Mouse (Mus musculus): ENCODE data around the gene Zbtb48.

Zbtb48 gene

GRCm38 (mm10) chr4:152002063-152002462, 25.4 kb downstream of the Zbtb48 start:
- DNase-seq (ENCODE audit: low spot score in 2 of 2), result no peak

GRCm38 (mm10) chr4:152001335-152001734, 26.1 kb downstream of the Zbtb48 start:
- no peak for DNase-seq (ENCODE audit: low spot score in 2 of 2)

DNA sequence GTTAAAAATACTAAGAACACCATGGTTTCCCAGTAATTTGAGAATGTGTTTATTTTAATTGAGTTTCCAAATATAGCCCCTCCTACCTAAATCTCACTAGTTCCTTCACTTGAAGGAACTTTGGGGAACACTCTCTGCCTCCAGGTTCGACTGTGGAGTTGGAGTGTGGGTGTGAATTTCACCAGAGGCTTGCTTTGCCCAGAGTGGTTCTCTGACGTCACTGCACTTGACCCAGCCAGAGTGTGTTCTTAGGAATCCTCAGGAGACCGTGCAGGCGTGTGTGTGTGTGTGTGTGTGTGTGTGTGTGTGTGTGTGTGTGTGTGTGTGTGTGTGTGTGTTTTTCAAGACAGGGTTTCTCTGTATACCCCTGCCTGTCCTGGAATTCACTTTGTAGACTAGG, 26.6 kb downstream of the Zbtb48 start:
- DNase-seq (ENCODE audit: low spot score in 2 of 2), result no peak

- no peak for DNase-seq (ENCODE audit: low spot score in 2 of 2)
Measured at GRCm38 (mm10) chr4:151999481-151999880, 28.0 kb downstream of the Zbtb48 start.

- DNase-seq (ENCODE audit: low spot score in 2 of 2), result no peak
Measured at GRCm38 (mm10) chr4:151997701-151998100, 29.8 kb downstream of the Zbtb48 start.

GRCm38 (mm10) chr4:151996951-151997222, 30.6 kb downstream of the Zbtb48 start:
- no peak for DNase-seq (ENCODE audit: low spot score in 2 of 2)

GRCm38 (mm10) chr4:151996173-151996950, 31.1 kb downstream of the Zbtb48 start, which contains the start of gene Phf13:
Gene Phf13 (minus strand): TSS chr4:151996258.
- peak; percentile 97 to 99 for DNase-seq (ENCODE audit: low spot score in 2 of 2)

DNA sequence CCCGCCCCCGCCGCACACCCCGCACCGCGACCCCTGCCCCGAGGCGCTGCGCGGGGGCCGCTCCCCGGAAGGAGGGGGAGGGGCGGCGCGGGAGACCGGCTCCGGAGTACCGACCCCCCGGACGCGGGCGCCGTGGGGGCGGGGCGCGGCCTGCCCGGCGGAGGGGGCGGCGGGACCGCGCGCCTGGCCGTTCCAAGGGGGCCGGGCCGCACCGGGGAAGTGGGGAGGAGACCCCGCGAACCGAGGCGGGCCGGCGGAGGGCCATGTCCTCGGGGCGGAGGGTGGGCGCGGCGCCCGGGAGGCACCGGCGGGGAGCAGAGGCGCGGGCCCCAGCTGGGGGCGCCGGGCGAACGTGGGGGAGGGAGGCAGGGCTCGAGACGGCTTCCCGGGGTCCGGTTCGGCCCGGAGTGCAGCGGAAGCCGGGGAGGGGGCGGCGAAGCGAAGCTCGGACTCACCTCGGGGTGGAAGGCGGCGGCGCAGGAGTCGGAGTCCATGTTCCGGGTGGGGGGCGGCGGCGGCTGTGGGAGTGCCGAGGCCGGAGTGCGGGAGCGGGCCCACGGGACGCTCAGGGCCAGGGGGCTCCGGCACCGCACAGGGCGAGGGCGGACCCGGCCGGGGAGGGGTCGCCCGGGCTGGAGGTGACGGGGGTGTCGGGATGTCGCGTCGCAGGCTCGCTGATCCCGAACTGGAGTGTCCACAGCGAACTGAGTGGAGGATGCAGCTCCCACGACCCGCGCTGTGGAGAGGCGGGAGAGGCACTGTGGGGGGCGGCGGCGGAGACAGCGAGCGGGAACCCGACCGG, 31.9 kb downstream of the Zbtb48 start:
- no peak for DNase-seq (ENCODE audit: low spot score in 2 of 2)

DNA sequence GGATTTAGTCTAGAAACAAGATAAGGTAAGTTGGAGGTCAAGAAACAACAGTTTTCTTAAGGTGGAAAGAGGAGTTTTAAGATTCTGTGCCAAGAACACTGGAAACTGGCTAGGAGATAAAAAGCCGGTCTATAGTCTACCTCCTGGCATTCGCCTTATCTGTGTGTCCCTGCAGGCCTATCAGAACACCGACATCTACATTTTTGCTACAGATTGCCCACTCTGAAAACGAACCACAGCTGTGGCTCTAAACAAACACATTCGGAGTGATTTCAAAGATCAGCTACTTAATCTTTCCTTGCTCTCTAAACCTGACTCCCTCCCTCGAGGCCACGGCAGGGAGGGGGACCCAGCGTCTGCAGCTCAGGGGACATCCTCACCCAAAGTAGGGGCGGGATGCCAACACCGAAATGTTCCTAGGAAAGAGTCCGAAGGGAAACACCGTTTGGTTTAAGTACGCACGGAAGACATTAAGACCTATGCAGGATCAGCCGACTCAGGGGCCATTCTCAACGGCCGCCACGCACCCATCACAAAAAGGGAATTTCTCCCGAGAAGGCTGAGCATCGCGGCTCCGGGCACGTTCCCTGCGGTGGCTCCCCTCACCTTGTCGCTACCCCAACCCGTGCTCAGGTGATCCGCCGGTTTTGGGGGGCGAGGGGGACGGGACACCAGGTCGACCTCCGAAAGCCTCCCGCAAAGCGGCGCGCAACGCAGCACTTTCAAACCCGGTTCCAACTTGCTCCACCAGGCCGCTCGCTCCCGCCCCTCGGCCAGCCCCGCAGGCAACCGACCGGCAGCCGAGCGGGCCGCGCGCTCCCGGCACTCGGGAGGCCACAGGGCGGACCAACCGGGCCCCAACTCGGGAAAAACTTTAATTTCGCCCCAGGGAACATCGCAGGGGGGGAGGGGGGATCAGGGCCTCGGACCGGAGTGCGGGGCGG, 33.0 kb downstream of the Zbtb48 start:
- DNase-seq (ENCODE audit: low spot score in 2 of 2), result no peak

DNA sequence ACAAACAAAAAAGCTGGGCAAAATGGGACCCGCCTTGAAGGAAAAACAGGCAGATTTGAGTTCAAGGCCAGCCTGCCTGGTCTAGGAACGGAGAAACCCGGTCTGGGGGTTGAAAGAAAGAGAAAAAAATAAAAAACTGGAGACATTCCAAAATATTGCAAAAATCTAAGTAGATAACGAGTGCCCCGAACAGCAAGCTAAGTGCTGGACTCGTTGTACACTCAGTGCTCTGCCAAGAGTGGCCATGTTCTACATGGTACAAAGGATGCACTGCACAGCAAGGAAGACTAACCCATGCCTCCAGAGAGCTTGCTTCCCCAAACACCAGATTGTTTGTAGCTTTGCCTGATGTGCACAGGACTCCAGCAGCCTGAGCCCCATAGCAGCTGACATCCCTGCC, 34.4 kb downstream of the Zbtb48 start:
- DNase-seq (ENCODE audit: low spot score in 2 of 2), result no peak

DNA sequence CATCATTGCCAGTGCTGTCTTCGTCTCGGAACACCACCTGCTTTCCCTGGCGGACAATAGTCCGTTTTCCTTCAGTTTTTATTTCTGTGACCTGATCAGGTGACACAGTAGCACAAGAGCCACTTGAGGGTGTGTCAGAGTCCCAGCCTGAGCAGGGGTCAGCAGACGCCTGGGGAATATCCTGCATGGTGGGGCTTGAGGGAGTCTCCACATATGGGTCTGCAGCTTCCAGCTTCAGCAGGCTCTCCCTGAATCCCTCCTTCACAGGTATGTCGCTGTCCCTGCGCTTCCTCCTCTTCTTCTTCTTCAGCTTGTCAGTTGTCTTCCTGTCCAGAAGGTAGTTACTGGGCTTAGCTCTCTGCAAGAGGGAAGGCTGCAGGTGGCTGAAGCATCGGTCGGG, 35.4 kb downstream of the Zbtb48 start:
- DNase-seq (ENCODE audit: low spot score in 2 of 2), result no peak

DNA sequence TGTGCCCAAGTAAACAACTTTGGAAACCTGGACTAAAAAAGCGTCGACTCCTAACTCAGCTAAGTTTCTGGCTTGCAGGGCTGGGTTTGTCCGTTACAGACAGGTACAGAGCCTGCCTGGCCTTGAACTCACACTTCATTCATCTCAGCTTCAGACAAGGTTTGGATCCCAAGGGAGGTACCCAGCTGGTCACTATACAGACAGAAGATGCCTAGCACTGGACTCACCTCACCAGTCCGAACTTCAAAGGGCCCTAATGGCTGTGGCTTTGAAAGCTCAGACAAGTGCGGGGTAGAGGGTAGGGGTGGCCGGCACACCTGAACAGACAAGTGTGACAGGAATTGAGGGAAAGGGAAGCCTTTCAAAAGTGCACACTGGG, 38.4 kb downstream of the Zbtb48 start:
- DNase-seq (ENCODE audit: low spot score in 2 of 2), result no peak

DNA sequence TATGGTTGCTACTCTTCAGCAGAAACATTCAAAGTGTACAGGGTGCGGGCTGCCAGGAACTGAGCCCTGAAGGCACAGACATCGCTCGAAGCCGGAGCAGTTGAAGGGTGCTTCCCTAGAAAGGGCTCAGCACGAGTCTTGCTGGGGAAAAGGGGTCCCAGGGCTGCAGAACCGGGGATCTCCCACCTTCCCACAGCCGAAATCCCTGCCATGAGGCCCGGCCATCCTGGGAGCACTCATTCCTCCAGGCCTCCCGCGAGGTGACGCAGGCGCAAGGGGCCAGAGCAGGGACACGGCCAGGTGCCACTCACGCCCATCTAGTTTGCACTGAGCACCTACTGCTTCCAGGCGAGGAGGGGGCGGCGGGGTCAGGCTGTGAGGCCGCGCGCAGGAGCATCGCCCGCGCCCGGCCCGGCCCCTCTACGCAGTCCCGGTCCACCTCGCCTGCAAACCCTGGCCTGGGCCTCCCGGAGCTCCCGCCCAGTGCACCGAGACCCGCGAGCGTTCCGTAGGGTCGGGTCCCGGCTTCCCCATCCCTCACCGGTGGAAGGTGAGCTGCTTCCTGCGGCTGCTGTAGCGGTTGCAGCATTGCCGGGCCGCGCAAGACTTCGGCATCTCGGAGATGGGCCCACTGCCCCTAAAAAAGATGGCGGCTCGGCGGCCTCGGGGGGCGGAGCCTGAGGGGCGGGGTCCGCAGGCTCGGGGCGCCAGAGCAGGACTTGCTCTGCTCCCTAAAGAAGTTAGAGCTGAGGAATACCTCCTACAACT, 38.9 kb downstream of the Zbtb48 start, which contains the start of gene Thap3:
Gene Thap3, minus strand, starts transcription at position 656 of the 768 bp plus-strand sequence.
- peak in 1 of 2 experiments; percentile 70 for DNase-seq (ENCODE audit: low spot score in 2 of 2)

GRCm38 (mm10) chr4:151988014-151988341, 39.5 kb downstream of the Zbtb48 start:
- no peak for DNase-seq (ENCODE audit: low spot score in 2 of 2)

GRCm38 (mm10) chr4:151986650-151987049, 40.8 kb downstream of the Zbtb48 start:
- DNase-seq (ENCODE audit: low spot score in 2 of 2), result no peak

DNA sequence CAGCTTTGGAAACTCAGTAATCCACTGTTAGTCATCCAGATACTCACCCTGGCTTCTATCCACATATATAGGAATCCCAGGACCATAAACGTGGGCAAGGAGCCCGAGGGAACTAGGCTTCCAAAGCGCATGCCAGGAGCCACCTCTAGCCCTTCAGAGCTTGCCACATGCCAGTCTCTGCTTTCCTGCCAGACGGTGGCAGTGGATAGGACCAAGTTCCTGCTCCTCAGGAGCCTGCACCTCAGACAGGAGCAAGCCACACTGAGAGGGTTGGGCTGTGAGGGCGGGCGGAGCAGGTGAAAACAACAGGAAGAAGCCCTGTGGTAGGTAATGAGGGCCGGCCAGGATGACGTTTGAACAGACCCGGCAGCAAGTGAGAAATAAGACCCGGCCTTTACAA, 41.6 kb downstream of the Zbtb48 start:
- no peak for DNase-seq (ENCODE audit: low spot score in 2 of 2)

GRCm38 (mm10) chr4:151983560-151983959, 43.9 kb downstream of the Zbtb48 start:
- no peak for DNase-seq (ENCODE audit: low spot score in 2 of 2)

- DNase-seq (ENCODE audit: low spot score in 2 of 2), result no peak
Measured at GRCm38 (mm10) chr4:151983043-151983442, 44.4 kb downstream of the Zbtb48 start.

GRCm38 (mm10) chr4:151981363-151981762, 46.1 kb downstream of the Zbtb48 start:
- DNase-seq (ENCODE audit: low spot score in 2 of 2), result peak in 1 of 2 experiments; percentile 87

DNA sequence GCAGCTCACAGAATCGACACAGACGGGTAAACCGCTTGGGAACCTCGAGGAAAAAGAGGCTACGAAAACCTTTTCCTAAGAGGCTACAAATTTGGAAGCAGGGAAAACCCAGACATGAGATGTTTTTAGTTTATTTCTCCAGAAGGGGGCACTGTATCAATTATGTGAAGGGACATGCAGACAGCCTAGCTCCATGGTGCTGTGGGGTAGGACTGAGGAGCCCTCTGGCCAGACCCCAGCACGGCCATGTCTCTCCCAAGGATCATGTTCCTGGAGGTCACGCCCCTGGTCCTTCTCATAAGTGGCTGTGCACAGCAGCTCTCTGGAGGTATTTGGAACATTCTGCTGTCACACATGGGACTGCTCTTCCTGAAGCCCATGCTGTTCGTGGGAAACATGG, 46.8 kb downstream of the Zbtb48 start:
- no peak for DNase-seq (ENCODE audit: low spot score in 2 of 2)

DNA sequence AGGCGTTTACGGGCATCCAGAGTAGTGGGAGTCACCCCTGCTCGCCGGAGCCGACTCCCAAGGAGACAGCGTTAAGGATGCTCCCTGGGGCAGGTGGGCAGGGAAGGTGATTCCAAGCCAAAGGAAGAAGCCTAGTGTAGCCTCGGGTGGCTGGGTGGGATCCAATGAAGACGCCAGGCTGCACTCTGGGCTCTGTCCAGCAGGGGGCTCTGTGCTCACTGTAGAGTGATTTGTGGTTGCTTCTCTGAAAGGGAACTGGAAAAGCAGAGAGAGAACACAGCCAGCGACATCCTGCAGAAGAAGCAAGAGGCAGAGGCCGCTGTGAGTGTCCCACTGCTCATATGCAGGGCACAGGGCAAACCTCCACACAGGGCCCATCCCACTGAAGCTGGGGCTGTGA, 49.7 kb downstream of the Zbtb48 start:
- peak in 1 of 2 experiments; percentile 92 for DNase-seq (ENCODE audit: low spot score in 2 of 2)
